In genomic region chr7:127936216-127936884, GRCm38 (mm10) we compare ENCODE assay signal across 8 mouse cellular contexts. TPM values are rescaled to one million over a fixed set of nuclear protein-coding genes. Genes with fewer than 3 reads are reported as not detected.
A peak's percentile ranks its signal among the peaks of the same experiment; 100 is the strongest.
DNase-seq lines count a peak whose midpoint lies in the region; ATAC-seq and TF ChIP-seq lines count a peak whose summit lies in the region.

No protein-coding gene starts in this region.

- H3K36me3 ChIP-seq in liver, adult 2 months (ENCODE audit: control insufficient read depth, insufficient read depth, low read length) = no peaks in the 10 kb centered on the region
- no peaks in the 10 kb centered on the region for H3K36me3 ChIP-seq in embryonic facial prominence, embryonic 14.5 days (ENCODE audit: control insufficient read depth, insufficient read depth, low read length)
- no peaks in the 10 kb centered on the region for H3K36me3 ChIP-seq in intestine, embryonic 14.5 days (ENCODE audit: control insufficient read depth, insufficient read depth, low read length)
- H3K36me3 ChIP-seq in neural tube, embryonic 11.5 days (ENCODE audit: control insufficient read depth, insufficient read depth, low read length) = no peaks in the 10 kb centered on the region

- 72% methylated on average over 18 of the region's 18 CpGs for WGBS in liver, adult 2 months
- 57% methylated on average over 18 of the region's 18 CpGs for WGBS in embryonic facial prominence, embryonic 14.5 days
- 55% methylated on average over 18 of the region's 18 CpGs for WGBS in intestine, embryonic 14.5 days
- 55% methylated on average over 18 of the region's 18 CpGs for WGBS in neural tube, embryonic 11.5 days

- peak overlapping the region; percentile 85; the same call in 1 of the 2 replicates for H3K9ac ChIP-seq in liver, adult 2 months (ENCODE audit: low read depth, low read length)
- H3K9ac ChIP-seq in embryonic facial prominence, embryonic 14.5 days (ENCODE audit: low read depth, low read length) = peak overlapping the region; percentile 68
- H3K9ac ChIP-seq in intestine, embryonic 14.5 days (ENCODE audit: low read length) = peak overlapping the region; percentile 76
- peak overlapping the region; percentile 82 for H3K9ac ChIP-seq in neural tube, embryonic 11.5 days (ENCODE audit: low read length)

- no peak overlapping the region; the same call in 1 of the 2 replicates for H3K4me3 ChIP-seq in liver, adult 2 months (ENCODE audit: insufficient read depth, low read depth, low read length)
- H3K4me3 ChIP-seq in embryonic facial prominence, embryonic 14.5 days (ENCODE audit: low read depth, low read length) = peak overlapping the region; percentile 77
- peak overlapping the region; percentile 69 for H3K4me3 ChIP-seq in intestine, embryonic 14.5 days (ENCODE audit: low read depth, low read length)
- peak overlapping the region; percentile 74 for H3K4me3 ChIP-seq in neural tube, embryonic 11.5 days (ENCODE audit: low read depth, low read length)

- H3K4me1 ChIP-seq in liver, adult 2 months (ENCODE audit: control insufficient read depth, insufficient read depth, low read length) = peaks cover 5% of the 10 kb centered on the region
- H3K4me1 ChIP-seq in embryonic facial prominence, embryonic 14.5 days (ENCODE audit: control insufficient read depth, insufficient read depth, low read length) = peaks cover 12% of the 10 kb centered on the region
- peaks cover 7% of the 10 kb centered on the region for H3K4me1 ChIP-seq in intestine, embryonic 14.5 days (replicated peaks; ENCODE audit: control insufficient read depth, insufficient read depth, low read length)
- no peaks in the 10 kb centered on the region for H3K4me1 ChIP-seq in neural tube, embryonic 11.5 days (ENCODE audit: control insufficient read depth, insufficient read depth, low read length)

- no peak for ATAC-seq in embryonic facial prominence, embryonic 14.5 days (ENCODE audit: low read depth)
- no peak for ATAC-seq in intestine, embryonic 14.5 days (replicated peaks; ENCODE audit: low FRiP score, low TSS enrichment, low read depth)
- no peak for ATAC-seq in neural tube, embryonic 11.5 days (ENCODE audit: insufficient read depth, low FRiP score, low TSS enrichment)
- ATAC-seq in monocyte, adult 5-6 weeks (replicated peaks; ENCODE audit: insufficient number of reproducible peaks, low FRiP score, low TSS enrichment, poor library complexity, severe bottlenecking) = no peak

- no peaks in the 10 kb centered on the region for H3K9me3 ChIP-seq in embryonic facial prominence, embryonic 14.5 days (ENCODE audit: control insufficient read depth, low read length)
- no peaks in the 10 kb centered on the region for H3K9me3 ChIP-seq in intestine, embryonic 14.5 days (ENCODE audit: control insufficient read depth, low read length)
- H3K9me3 ChIP-seq in neural tube, embryonic 11.5 days (ENCODE audit: control insufficient read depth, low read length) = no peaks in the 10 kb centered on the region

- no peaks in the 10 kb centered on the region for H3K27me3 ChIP-seq in liver, adult 2 months (ENCODE audit: control insufficient read depth, insufficient read depth, low read length)
- no peaks in the 10 kb centered on the region for H3K27me3 ChIP-seq in embryonic facial prominence, embryonic 14.5 days (replicated peaks; ENCODE audit: control insufficient read depth, insufficient read depth, low read length)
- H3K27me3 ChIP-seq in intestine, embryonic 14.5 days (replicated peaks; ENCODE audit: control insufficient read depth, insufficient read depth, low read length) = no peaks in the 10 kb centered on the region
- no peaks in the 10 kb centered on the region for H3K27me3 ChIP-seq in neural tube, embryonic 11.5 days (ENCODE audit: control insufficient read depth, insufficient read depth, low read length)

- H3K79me2 ChIP-seq in liver, adult 2 months (ENCODE audit: control insufficient read depth, insufficient read depth, low read length) = no peaks in the 10 kb centered on the region

- H3K4me2 ChIP-seq in embryonic facial prominence, embryonic 14.5 days (ENCODE audit: low read depth, low read length) = peak overlapping the region; percentile 81
- H3K4me2 ChIP-seq in intestine, embryonic 14.5 days (ENCODE audit: low read length) = peak overlapping the region; percentile 97
- H3K4me2 ChIP-seq in neural tube, embryonic 11.5 days (ENCODE audit: low read depth) = peak overlapping the region; percentile 99

- DNase-seq in liver, adult 2 months (ENCODE audit: extremely low read depth, low read depth, low spot score) = no peak
- DNase-seq in liver = no peak
- no peak for DNase-seq in embryonic facial prominence, embryonic 14.5 days (ENCODE audit: low spot score)
- DNase-seq in intestine, embryonic 14.5 days (ENCODE audit: low spot score) = no peak
- peak; percentile 29 for DNase-seq in neural tube, embryonic 11.5 days (ENCODE audit: low spot score)
- no peak for DNase-seq in adrenal gland, postnatal 25 days
- DNase-seq in layer of hippocampus, postnatal 36 days = no peak

- H3K27ac ChIP-seq in liver, adult 2 months (replicated peaks; ENCODE audit: insufficient read depth, low read depth, low read length) = no peak overlapping the region
- no peak overlapping the region for H3K27ac ChIP-seq in embryonic facial prominence, embryonic 14.5 days (replicated peaks; ENCODE audit: low read depth, low read length)
- H3K27ac ChIP-seq in intestine, embryonic 14.5 days (ENCODE audit: low read depth) = peak overlapping the region; percentile 62; the same call in 1 of the 2 replicates
- H3K27ac ChIP-seq in neural tube, embryonic 11.5 days (ENCODE audit: low read depth, low read length) = no peak overlapping the region

- no peak for TF ChIP-seq POLR2A in liver, adult 2 months (IDR thresholded peaks at IDR 0.05; ENCODE audit: extremely low read depth, insufficient read depth, low read length)

- TF ChIP-seq CTCF in liver, adult 2 months (IDR thresholded peaks at IDR 0.05; ENCODE audit: low read depth, low read length) = no peak

RNA-seq across cellular contexts. Expression of gene Prss8, which starts 6.4 kb away (rescaled TPM):
- total RNA-seq in liver, adult 2 months (2014; rRNA removed) = 2.9 and 5.9 TPM in 2 replicates
- polyA plus RNA-seq in liver, adult 2 months (2012; rRNA removed) = 3.8 and 8.6 TPM in 2 replicates
- 11.1 and 11.3 TPM in 2 replicates for polyA plus RNA-seq in embryonic facial prominence, embryonic 14.5 days (2014; fragmentation: Nextera tagmentation; extraction: Ambion mirVana)
- 39.8 and 41.6 TPM in 2 replicates for polyA plus RNA-seq in intestine, embryonic 14.5 days (2014; fragmentation: Nextera tagmentation; extraction: Ambion mirVana)
- polyA plus RNA-seq in neural tube, embryonic 11.5 days (2014; fragmentation: Nextera tagmentation; extraction: Ambion mirVana) = 1.6 and 2.0 TPM in 2 replicates
- total RNA-seq in adrenal gland, postnatal 25 days (2021) = 0.15 TPM in 1 of 2 replicates, not detected in the other
- not detected in 3 replicates for total RNA-seq in monocyte, adult 5-6 weeks (2017)
- under 1 TPM; 0.68 to 0.80 TPM for total RNA-seq in layer of hippocampus, postnatal 36 days (2021)

RNA-seq across cellular contexts. Expression of gene Prss36, which starts 10.2 kb away (rescaled TPM):
- total RNA-seq in liver, adult 2 months (2014; rRNA removed) = 8.1 and 8.7 TPM in 2 replicates
- polyA plus RNA-seq in liver, adult 2 months (2012; rRNA removed) = 17.2 and 18.2 TPM in 2 replicates
- 10.6 and 11.1 TPM in 2 replicates for polyA plus RNA-seq in embryonic facial prominence, embryonic 14.5 days (2014; fragmentation: Nextera tagmentation; extraction: Ambion mirVana)
- 8.6 and 11.0 TPM in 2 replicates for polyA plus RNA-seq in intestine, embryonic 14.5 days (2014; fragmentation: Nextera tagmentation; extraction: Ambion mirVana)
- 11.6 and 11.7 TPM in 2 replicates for polyA plus RNA-seq in neural tube, embryonic 11.5 days (2014; fragmentation: Nextera tagmentation; extraction: Ambion mirVana)
- 4.4 and 9.7 TPM in 2 replicates for total RNA-seq in adrenal gland, postnatal 25 days (2021)
- total RNA-seq in monocyte, adult 5-6 weeks (2017) = 1.1 TPM in 2 of 3 replicates, not detected in the other
- 10 to 100 TPM; 11.0 to 11.6 TPM for total RNA-seq in layer of hippocampus, postnatal 36 days (2021)

RNA-seq across cellular contexts. Expression of gene Kat8, which starts 24.0 kb away (rescaled TPM):
- total RNA-seq in liver, adult 2 months (2014; rRNA removed) = 15.8 and 18.3 TPM in 2 replicates
- polyA plus RNA-seq in liver, adult 2 months (2012; rRNA removed) = 11.5 and 12.6 TPM in 2 replicates
- polyA plus RNA-seq in embryonic facial prominence, embryonic 14.5 days (2014; fragmentation: Nextera tagmentation; extraction: Ambion mirVana) = 31.7 and 35.5 TPM in 2 replicates
- 37.9 and 41.9 TPM in 2 replicates for polyA plus RNA-seq in intestine, embryonic 14.5 days (2014; fragmentation: Nextera tagmentation; extraction: Ambion mirVana)
- polyA plus RNA-seq in neural tube, embryonic 11.5 days (2014; fragmentation: Nextera tagmentation; extraction: Ambion mirVana) = 52.3 and 56.6 TPM in 2 replicates
- 30.0 and 32.6 TPM in 2 replicates for total RNA-seq in adrenal gland, postnatal 25 days (2021)
- 48.9 to 58.0 TPM (median 55.2 TPM) in 3 replicates for total RNA-seq in monocyte, adult 5-6 weeks (2017)
- 10 to 100 TPM; 33.8 to 36.2 TPM for total RNA-seq in layer of hippocampus, postnatal 36 days (2021)

RNA-seq across cellular contexts. Expression of gene Fus, which starts 30.9 kb away (rescaled TPM):
- total RNA-seq in liver, adult 2 months (2014; rRNA removed) = 28.6 and 31.5 TPM in 2 replicates
- 64.8 and 102 TPM in 2 replicates for polyA plus RNA-seq in liver, adult 2 months (2012; rRNA removed)
- polyA plus RNA-seq in embryonic facial prominence, embryonic 14.5 days (2014; fragmentation: Nextera tagmentation; extraction: Ambion mirVana) = 46.3 and 58.2 TPM in 2 replicates
- 52.5 and 59.5 TPM in 2 replicates for polyA plus RNA-seq in intestine, embryonic 14.5 days (2014; fragmentation: Nextera tagmentation; extraction: Ambion mirVana)
- 48.1 and 51.6 TPM in 2 replicates for polyA plus RNA-seq in neural tube, embryonic 11.5 days (2014; fragmentation: Nextera tagmentation; extraction: Ambion mirVana)
- total RNA-seq in adrenal gland, postnatal 25 days (2021) = 189 and 309 TPM in 2 replicates
- 85.2 to 172 TPM (median 110 TPM) in 3 replicates for total RNA-seq in monocyte, adult 5-6 weeks (2017)
- 100 to 1,000 TPM; 301 to 325 TPM for total RNA-seq in layer of hippocampus, postnatal 36 days (2021)

RNA-seq across cellular contexts. Expression of gene Bckdk, which starts 32.5 kb away (rescaled TPM):
- total RNA-seq in liver, adult 2 months (2014; rRNA removed) = 8.2 and 12.0 TPM in 2 replicates
- polyA plus RNA-seq in liver, adult 2 months (2012; rRNA removed) = 17.5 and 19.8 TPM in 2 replicates
- 121 and 125 TPM in 2 replicates for polyA plus RNA-seq in embryonic facial prominence, embryonic 14.5 days (2014; fragmentation: Nextera tagmentation; extraction: Ambion mirVana)
- polyA plus RNA-seq in intestine, embryonic 14.5 days (2014; fragmentation: Nextera tagmentation; extraction: Ambion mirVana) = 188 and 189 TPM in 2 replicates
- 99.7 and 109 TPM in 2 replicates for polyA plus RNA-seq in neural tube, embryonic 11.5 days (2014; fragmentation: Nextera tagmentation; extraction: Ambion mirVana)
- 119 and 123 TPM in 2 replicates for total RNA-seq in adrenal gland, postnatal 25 days (2021)
- total RNA-seq in monocyte, adult 5-6 weeks (2017) = 10.0 to 27.5 TPM (median 12.5 TPM) in 3 replicates
- total RNA-seq in layer of hippocampus, postnatal 36 days (2021) = 10 to 100 TPM; 35.7 to 41.6 TPM
